Mouse (Mus musculus) frontal cortex, adult (tissue): ENCODE data around the gene Eva1c.

Experiments
- ATAC-seq: cut with Nextera tagmentation; 2 replicates; pipeline ENCODE4 v1.9.2; 2017; ENCODE audit warnings: mild to moderate bottlenecking, moderate library complexity, mixed read lengths; ENCODE audit not compliant: low TSS enrichment

The Eva1c gene

GRCm38 (mm10) chr16:90865652-90866051 lies 39.1 kb downstream of the Eva1c start:
- ATAC-seq = peak; percentile 72; the same call in 1 of the 2 replicates

GRCm38 (mm10) chr16:90868129-90868528 lies 41.6 kb downstream of the Eva1c start:
- no peak for ATAC-seq

GRCm38 (mm10) chr16:90869361-90869760 lies 42.8 kb downstream of the Eva1c start:
- no peak for ATAC-seq

GRCm38 (mm10) chr16:90872936-90873335 lies 46.4 kb downstream of the Eva1c start:
- ATAC-seq = no peak

DNA sequence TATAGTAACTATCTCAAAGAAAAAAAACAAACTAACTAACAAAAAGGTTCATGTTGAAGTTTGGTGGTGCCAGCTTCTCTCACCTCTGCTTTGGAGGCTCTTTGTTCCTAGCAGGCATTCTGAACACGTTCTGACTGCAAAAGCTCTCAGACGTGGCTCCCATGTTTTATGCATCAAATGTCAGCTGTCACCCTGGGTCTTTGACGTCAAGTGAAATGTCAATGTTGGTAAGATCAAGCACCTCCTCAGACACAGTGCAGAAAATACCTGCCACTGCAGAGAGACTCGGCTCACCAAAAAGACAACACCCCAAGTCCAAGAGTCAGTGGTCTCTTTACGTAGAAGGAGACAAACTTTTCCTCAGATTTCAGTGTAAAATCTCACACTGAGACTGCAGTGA lies 48.0 kb downstream of the Eva1c start:
- no peak for ATAC-seq

DNA sequence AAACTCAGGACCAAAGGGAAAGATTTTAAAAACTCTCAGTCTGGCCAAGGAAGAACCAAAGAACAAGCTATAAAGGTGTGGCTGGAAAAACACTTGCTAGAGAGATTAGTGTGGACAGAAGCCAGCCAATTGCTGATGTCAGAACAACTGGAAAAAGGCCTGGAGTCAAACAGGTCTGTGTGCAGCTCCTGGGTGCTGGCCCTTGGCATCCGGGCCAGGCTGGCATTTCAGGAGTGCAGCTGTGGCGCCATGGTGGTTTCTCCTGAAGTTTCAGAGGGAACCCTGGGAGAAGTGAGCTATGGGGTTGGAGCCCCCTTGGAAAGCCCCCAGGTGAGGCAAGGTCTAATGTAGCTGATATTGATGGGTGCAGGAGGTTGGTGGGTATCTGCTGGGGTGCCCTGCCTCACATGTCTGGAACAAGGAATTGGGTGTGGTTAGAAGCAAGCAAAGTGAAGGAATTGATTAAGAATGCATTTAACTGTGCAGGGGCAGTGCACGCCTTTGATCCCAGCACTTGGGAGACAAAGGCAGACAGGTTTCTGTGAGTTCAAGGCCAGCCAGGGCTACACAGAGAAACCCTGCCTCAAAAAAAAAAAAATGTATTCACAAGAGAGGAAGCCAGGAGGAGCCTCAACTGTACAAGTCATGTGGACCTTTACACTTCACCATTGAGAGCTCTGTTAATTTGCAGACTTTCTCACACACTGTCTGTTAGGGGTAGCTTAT lies 51.8 kb downstream of the Eva1c start:
- ATAC-seq = no peak

DNA sequence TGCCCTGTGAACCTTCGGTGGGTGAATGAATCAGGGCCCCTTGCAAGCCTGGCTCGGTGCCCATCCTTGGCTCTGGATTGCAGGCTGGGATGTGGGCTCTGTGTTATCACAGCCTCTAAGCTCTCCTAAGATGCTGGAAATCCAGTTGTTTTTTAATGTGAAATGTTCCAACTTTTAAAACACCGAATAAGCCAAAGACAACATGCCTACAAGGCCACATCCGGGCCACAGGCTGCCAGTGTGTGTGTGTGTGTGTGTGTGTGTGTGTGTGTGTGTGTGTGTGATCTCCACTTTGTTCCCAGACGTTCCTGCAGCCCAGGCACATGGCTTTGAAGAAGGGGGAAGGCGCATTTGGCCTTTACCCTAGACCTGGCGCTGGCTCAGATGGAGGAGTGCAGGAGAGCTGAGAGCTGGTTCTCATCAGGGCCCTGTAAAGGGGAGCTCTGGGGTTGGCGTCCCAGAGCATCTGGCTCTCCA lies 56.0 kb downstream of the Eva1c start:
- no peak for ATAC-seq

- ATAC-seq = no peak
These were observed 58.8 kb downstream of the Eva1c start for GRCm38 (mm10) chr16:90885351-90885750.

DNA sequence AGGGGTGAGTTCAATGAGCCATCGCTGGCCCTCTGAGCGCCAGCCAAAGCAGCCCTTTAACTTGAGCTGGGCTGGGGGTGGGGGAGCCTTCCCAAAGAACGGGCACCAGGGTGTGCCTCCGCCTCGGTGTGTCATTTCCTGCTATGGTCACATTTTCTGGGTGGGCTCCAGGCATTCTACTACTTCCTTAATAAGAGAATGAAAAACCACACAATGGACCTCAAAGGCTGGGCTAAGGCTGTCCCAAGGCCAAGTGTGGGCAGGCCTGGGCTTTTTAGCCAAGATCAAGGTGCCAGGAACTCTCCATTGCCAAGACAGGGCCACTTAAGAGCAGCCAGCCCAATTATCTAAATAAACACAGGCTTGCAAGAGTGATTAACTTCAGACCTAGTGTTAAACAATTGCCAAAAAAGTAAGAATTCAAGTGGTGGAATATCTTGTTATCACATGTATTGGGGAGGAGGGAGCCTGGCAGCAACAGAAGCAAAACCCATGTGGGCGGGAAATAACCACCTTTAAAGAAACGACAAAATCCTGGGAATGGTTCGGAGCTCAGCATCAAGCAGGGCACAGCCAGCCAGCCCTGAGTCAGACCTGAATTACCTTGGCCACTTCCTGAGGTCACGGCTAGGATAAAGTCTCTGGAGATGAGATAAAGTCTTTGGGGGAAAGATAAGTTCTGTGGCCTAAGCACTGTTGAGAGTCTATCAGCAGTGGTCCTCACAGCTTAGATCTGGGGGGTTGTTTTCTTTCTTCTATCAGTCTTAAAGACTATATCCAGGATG lies 59.5 kb downstream of the Eva1c start:
- ATAC-seq = no peak

DNA sequence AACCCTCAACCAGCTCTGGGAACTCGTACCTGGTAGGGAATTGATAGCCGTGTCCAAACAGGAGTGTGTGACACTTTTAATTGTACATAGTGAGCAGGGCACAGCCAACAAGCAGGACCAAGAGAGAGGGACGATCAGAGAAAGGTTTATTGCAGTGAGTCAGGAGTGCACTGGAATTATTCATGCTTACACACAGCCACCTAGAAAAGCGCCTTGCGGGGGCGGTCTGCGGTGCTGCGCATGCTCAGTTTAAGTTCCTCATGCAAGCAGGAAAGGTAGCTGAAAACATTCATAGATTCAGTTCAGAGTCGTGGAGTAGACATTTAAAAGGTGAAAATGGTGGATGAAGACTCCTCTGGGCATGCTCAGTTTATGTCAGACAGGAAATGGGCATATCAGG lies 64.2 kb downstream of the Eva1c start:
- ATAC-seq = peak; percentile 62

DNA sequence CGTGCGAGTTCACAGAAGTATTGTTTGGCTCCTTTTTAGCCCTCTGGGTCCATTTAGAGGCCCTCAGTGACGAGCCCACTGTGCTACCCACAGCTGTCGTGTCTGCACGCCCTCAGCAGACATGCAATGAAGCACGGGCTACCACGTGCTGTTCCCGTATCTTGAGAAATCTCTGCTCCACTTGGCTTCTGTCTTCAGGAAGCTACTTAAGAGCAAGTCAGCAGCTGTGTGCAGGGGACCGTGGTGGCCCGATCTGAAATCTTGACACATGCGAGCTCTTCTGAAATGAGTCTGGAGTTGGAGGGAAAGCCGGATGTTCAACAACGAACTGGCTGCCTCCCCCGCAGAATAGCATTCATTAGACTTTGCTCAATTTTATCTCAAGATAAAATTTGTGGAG lies 65.1 kb downstream of the Eva1c start:
- no peak for ATAC-seq

- no peak for ATAC-seq
These were observed 65.6 kb downstream of the Eva1c start for GRCm38 (mm10) chr16:90892081-90892480.

DNA sequence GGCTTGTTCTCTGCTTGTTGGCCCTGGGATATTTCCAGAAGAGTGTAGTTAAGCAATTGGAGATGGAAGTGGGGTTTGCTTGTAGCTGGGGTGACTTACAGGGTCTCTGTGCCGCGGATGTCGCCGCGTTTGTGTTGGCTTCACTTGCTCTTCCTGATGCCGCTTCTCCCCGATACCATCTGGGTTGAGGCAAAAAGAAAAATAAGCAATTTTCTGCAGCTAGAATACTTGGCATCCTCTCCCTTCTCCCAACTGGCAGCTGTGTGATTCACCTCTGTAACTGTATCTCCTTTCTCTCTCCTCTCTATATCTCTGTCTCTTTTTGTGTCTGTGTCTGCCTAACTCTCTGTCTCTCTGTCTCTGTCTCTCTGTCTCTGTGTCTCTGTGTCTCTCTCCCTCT lies 66.5 kb downstream of the Eva1c start:
- peak; percentile 29; the same call in 1 of the 2 replicates for ATAC-seq

DNA sequence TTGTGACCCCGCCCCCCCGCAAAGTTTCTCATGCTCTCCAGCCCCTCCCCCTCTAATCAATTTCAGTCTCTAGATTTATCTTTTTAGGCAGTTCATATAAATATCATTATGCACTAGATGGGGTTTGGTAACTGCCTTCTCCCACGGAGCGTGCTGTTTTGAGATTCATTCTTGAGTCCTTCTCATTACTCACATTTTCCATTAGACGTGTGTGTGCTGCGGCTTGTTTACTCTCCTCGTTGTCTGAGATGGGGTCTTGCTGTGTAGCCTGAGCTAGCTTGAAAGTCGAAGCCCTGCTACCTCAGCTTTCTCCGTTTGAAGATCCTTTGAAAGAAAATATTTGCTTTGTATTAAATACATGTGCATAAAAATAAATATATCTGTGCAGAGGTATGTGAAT lies 67.3 kb downstream of the Eva1c start:
- ATAC-seq = no peak

DNA sequence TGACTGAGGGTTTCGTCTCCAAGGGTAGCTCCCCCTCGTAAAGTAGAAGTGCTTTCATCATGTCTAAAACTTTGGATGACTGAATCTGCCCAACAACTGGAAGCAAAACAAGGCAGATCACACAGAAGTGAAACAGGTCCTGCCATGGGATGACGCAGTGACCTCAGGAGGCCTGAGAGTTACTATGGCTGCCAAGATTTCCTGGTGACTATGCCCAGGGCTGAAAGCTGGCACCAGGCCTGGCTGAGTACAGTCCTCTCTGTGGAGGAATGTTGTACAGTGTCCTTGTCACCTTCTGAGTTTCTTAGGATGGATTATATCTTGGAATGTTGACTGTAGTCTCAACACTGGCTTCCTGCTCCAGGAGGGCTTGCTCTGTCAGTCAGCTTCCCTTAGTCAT lies 71.1 kb downstream of the Eva1c start:
- no peak for ATAC-seq

- ATAC-seq = no peak
These were observed 73.0 kb downstream of the Eva1c start for GRCm38 (mm10) chr16:90899498-90899897.

GRCm38 (mm10) chr16:90901364-90901763 lies 74.8 kb downstream of the Eva1c start:
- ATAC-seq = no peak

DNA sequence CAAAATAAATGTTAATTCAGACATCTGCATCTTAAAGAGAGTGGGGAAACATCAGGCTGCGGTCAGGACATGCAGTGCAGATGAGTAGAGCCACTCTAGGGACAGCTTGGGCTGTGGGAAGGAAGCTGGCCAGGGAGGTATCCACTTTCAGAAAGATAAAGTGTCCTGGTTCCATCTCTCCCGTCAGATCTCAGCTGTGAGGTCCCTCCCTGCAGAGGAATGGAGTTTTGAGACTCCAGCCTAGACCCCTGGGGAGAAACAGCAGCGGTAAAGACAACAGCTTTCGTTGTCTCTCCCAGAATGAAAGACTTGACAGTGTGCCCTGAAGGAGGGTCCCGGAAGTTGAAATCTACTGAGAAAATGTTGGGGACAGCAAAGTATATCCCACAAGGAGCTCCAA lies 76.8 kb downstream of the Eva1c start:
- no peak for ATAC-seq

DNA sequence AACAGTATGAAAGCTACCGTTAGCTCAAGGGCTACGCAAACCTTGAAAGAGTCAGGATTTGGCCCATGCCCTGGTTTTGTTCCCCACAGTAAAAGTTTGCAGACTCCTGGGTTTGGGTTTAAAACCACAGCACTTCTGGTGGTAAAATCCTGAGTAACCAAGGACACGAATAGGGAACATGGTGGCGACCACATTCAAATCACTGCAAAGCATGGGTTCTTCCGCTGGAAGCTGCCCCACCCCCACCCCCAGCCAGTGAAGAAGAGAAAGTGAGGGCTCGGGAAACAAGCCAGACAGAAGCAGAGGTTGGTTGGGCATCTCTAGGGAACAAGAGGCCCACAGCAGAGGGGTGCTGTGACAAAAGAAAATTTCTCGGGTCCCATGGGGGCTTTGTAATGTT lies 80.7 kb downstream of the Eva1c start:
- no peak for ATAC-seq

DNA sequence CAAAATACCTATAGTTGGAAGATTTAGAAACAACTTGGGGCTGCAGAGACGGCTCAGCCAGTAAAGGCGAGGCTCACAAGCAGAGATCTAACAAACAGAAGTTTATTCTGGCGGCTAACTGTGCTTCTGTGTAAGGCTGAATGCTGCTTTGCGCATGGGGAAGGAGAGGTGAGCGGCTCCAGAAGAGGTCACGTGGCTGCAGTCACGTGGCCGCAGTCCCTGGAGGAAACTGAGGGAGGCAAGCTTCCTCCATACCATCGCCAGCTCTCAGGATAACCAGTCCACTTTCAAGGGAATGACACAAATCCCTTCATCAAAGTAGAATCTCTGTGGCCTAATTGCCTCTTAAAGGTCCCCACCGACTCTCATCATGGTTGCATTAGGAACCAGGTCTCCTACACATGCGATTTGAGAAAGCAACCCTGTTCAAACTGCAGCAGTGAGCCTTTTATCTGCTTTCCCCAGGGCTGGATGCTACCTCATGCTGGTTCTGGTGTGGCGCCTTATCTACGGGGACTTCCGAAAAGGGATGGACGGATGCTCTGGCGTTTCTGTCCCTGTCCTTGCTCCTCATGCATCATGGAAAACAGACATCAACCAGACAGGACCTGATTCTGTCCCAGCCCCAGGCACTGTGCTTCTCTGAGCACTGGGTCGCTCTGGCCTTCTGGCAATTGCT lies 84.5 kb downstream of the Eva1c start:
- ATAC-seq = no peak

DNA sequence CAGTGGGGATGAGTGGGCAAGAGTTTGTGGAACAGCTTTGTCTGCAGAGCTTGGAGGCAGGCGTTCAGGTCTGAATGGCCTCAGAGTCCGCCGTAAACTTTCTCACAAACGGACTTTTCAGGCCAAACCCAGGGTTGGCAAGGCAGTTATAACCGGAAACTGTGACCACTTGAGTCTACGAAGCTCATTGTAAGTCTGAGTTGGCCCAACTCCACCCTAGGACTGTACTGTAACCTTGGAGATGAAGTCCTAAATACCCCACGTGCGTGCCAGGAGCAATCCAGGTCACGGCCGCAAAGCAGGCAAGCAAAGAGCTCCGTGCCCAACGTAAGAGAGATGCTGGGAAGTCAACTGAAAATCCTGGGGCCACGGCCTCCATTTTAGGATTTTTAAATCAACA lies 85.2 kb downstream of the Eva1c start:
- ATAC-seq = no peak

DNA sequence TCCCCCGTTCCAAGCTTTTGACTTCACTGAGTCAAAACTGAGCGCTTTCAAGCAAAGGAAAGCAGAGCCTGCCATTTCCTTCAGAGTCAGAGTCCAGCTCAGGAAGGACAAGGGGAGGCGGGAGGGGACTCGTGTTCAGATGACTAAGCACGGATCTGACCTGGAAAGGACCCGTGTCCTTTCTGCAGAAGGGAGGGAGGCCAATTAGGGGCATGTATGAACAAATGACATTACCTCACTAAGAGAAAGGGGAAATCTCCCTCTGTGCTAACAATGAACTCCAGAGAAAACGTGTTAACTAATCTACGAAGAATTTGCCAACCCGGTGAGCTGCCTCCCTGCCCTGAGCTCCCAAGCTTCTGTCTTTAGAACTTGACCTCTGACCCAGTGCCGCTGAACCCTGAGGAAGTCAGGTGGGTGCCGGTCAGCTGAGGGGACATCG lies 89.5 kb downstream of the Eva1c start:
- no peak for ATAC-seq

GRCm38 (mm10) chr16:90917156-90917555 lies 90.6 kb downstream of the Eva1c start:
- no peak for ATAC-seq
